In genomic region chr2:52372080-52372479, GRCm38 (mm10) we compare ENCODE assay signal across 13 mouse cellular contexts. TPM values are rescaled to one million over a fixed set of nuclear protein-coding genes. Genes with fewer than 3 reads are reported as not detected.
DNase-seq lines count a peak whose midpoint lies in the region; ATAC-seq and TF ChIP-seq lines count a peak whose summit lies in the region.
"Had no signal": no experiment of that assay in that cellular context is flagged by ENCODE, and none has a peak within 500 bp of the region (broad histone marks: within the 10 kb centered on the region; RNA-seq: fewer than 3 reads in every experiment).

No protein-coding gene starts in this region.

- no peak for DNase-seq in liver, adult 2 months (ENCODE audit: extremely low read depth, low read depth, low spot score)
- no peak for DNase-seq in liver, embryonic 11.5 days (ENCODE audit: low spot score)
- no peak for DNase-seq in lung, postnatal 4 days
- DNase-seq in G1E (ENCODE audit: low spot score) = no peak
- DNase-seq: cerebellum, postnatal 10 days; gastrocnemius, postnatal 14 days; heart, postnatal 36 days had no signal

- no peak for TF ChIP-seq CTCF in liver, adult 2 months (IDR thresholded peaks at IDR 0.05; ENCODE audit: low read depth, low read length)
- TF ChIP-seq CTCF in G1E (IDR thresholded peaks at IDR 0.05; ENCODE audit: low read depth, low read length) = no peak

- peak overlapping the region; percentile 84 for H3K27ac ChIP-seq in liver, adult 2 months (replicated peaks; ENCODE audit: insufficient read depth, low read depth, low read length)
- no peak overlapping the region for H3K27ac ChIP-seq in liver, embryonic 11.5 days (ENCODE audit: low read depth, low read length)
- no peak overlapping the region for H3K27ac ChIP-seq in lung, embryonic 16.5 days (ENCODE audit: low read length)
- H3K27ac ChIP-seq: embryonic facial prominence, embryonic 10.5 days; forebrain, embryonic 15.5 days; heart, embryonic 13.5 days; hindbrain, embryonic 15.5 days had no signal

- 44% methylated on average over 4 of the region's 4 CpGs for WGBS in liver, adult 2 months
- 77% methylated on average over 4 of the region's 4 CpGs for WGBS in liver, embryonic 11.5 days
- WGBS in lung, embryonic 16.5 days = 38% methylated on average over 4 of the region's 4 CpGs

- no peak for ATAC-seq in liver, embryonic 11.5 days (replicated peaks; ENCODE audit: low FRiP score)
- peak; percentile 65 for ATAC-seq in lung, embryonic 16.5 days (ENCODE audit: low read depth)
- peak; percentile 19; the same call in 1 of the 2 replicates for ATAC-seq in G1E (ENCODE audit: extremely low read depth, insufficient number of reproducible peaks, low FRiP score, poor library complexity, severe bottlenecking)
- ATAC-seq: forebrain, embryonic 15.5 days had no signal

- H3K4me3 ChIP-seq in liver, adult 2 months (ENCODE audit: insufficient read depth, low read depth, low read length) = peak overlapping the region; percentile 39
- no peak overlapping the region for H3K4me3 ChIP-seq in liver, embryonic 11.5 days (ENCODE audit: low read depth, low read length)
- H3K4me3 ChIP-seq in lung, embryonic 16.5 days (ENCODE audit: low read length) = no peak overlapping the region
- H3K4me3 ChIP-seq in G1E (ENCODE audit: low read depth, low read length) (no peak overlapping the region), myocyte (no peak overlapping the region)
- H3K4me3 ChIP-seq: embryonic facial prominence, embryonic 10.5 days; forebrain, embryonic 15.5 days; heart, embryonic 13.5 days; hindbrain, embryonic 15.5 days had no signal

- no peaks in the 10 kb centered on the region for H3K79me2 ChIP-seq in liver, adult 2 months (ENCODE audit: control insufficient read depth, insufficient read depth, low read length)
- H3K79me2 ChIP-seq in myocyte (ENCODE audit: control insufficient read depth, insufficient read depth) = no peaks in the 10 kb centered on the region

- TF ChIP-seq POLR2A in liver, adult 2 months (IDR thresholded peaks at IDR 0.05; ENCODE audit: extremely low read depth, insufficient read depth, low read length) = no peak
- no peak for TF ChIP-seq POLR2A in myocyte (IDR thresholded peaks at IDR 0.05; ENCODE audit: insufficient read length, low read depth)

- no peaks in the 10 kb centered on the region for H3K36me3 ChIP-seq in liver, adult 2 months (ENCODE audit: control insufficient read depth, insufficient read depth, low read length)
- H3K36me3 ChIP-seq in liver, embryonic 11.5 days (ENCODE audit: control insufficient read depth, insufficient read depth, low read length) = no peaks in the 10 kb centered on the region
- no peaks in the 10 kb centered on the region for H3K36me3 ChIP-seq in lung, embryonic 16.5 days (ENCODE audit: control insufficient read depth, insufficient read depth, low read length)
- no peaks in the 10 kb centered on the region for H3K36me3 ChIP-seq in G1E (replicated peaks)
- no peaks in the 10 kb centered on the region for H3K36me3 ChIP-seq in myocyte (ENCODE audit: control insufficient read depth, insufficient read depth)
- H3K36me3 ChIP-seq: embryonic facial prominence, embryonic 10.5 days; forebrain, embryonic 15.5 days; heart, embryonic 13.5 days; hindbrain, embryonic 15.5 days had no signal

- no peaks in the 10 kb centered on the region for H3K27me3 ChIP-seq in liver, adult 2 months (ENCODE audit: control insufficient read depth, insufficient read depth, low read length)
- H3K27me3 ChIP-seq in liver, embryonic 11.5 days (replicated peaks; ENCODE audit: control insufficient read depth, insufficient read depth, low read length) = no peaks in the 10 kb centered on the region
- H3K27me3 ChIP-seq in lung, embryonic 16.5 days (ENCODE audit: control insufficient read depth, insufficient read depth, low read depth, low read length) = 0 out of 2 replicates have a peak, but pooled peaks cover 4% of the 10 kb centered on the region
- H3K27me3 ChIP-seq in G1E (ENCODE audit: insufficient read depth, low read length) (peaks cover 14% of the 10 kb centered on the region), myocyte (ENCODE audit: control insufficient read depth, insufficient read depth, insufficient read length) (no peaks in the 10 kb centered on the region)
- H3K27me3 ChIP-seq: forebrain, embryonic 15.5 days; heart, embryonic 13.5 days; hindbrain, embryonic 15.5 days had no signal

- H3K9ac ChIP-seq in liver, adult 2 months (ENCODE audit: low read depth, low read length) = 0 out of 2 replicates have a peak overlapping the region, but pooled peaks have one; percentile 8
- no peak overlapping the region for H3K9ac ChIP-seq in liver, embryonic 11.5 days (ENCODE audit: low read depth, low read length)
- H3K9ac ChIP-seq in lung, embryonic 16.5 days (ENCODE audit: low read length) = no peak overlapping the region
- H3K9ac ChIP-seq: forebrain, embryonic 15.5 days; heart, embryonic 13.5 days; hindbrain, embryonic 15.5 days had no signal

- H3K9me3 ChIP-seq in liver, embryonic 11.5 days (ENCODE audit: control insufficient read depth, low read length) = no peaks in the 10 kb centered on the region
- H3K9me3 ChIP-seq in lung, embryonic 16.5 days (ENCODE audit: control insufficient read depth, low read length) = no peaks in the 10 kb centered on the region
- H3K9me3 ChIP-seq in G1E (replicated peaks) = no peaks in the 10 kb centered on the region
- H3K9me3 ChIP-seq: embryonic facial prominence, embryonic 10.5 days; forebrain, embryonic 15.5 days; heart, embryonic 13.5 days; hindbrain, embryonic 15.5 days had no signal

- no peak overlapping the region for H3K4me2 ChIP-seq in liver, embryonic 11.5 days
- no peak overlapping the region for H3K4me2 ChIP-seq in lung, embryonic 16.5 days (ENCODE audit: low read depth, low read length)
- peak overlapping the region; percentile 36 for H3K4me2 ChIP-seq in myocyte (ENCODE audit: low read depth)
- H3K4me2 ChIP-seq: forebrain, embryonic 15.5 days; heart, embryonic 13.5 days; hindbrain, embryonic 15.5 days had no signal

- no peak overlapping the region for H3ac ChIP-seq in myocyte (ENCODE audit: control insufficient read depth, insufficient read length)

- H3K4me1 ChIP-seq in liver, adult 2 months (ENCODE audit: control insufficient read depth, insufficient read depth, low read length) = peaks cover 23% of the 10 kb centered on the region
- no peaks in the 10 kb centered on the region for H3K4me1 ChIP-seq in liver, embryonic 11.5 days (replicated peaks; ENCODE audit: control insufficient read depth, insufficient read depth, low read length)
- no peaks in the 10 kb centered on the region; the same call in 1 of the 2 replicates for H3K4me1 ChIP-seq in lung, embryonic 16.5 days (replicated peaks; ENCODE audit: control insufficient read depth, insufficient read depth, low read length)
- 0 out of 2 replicates have a peak, but pooled peaks cover 2% of the 10 kb centered on the region for H3K4me1 ChIP-seq in G1E (ENCODE audit: insufficient read depth, low read depth, low read length)
- H3K4me1 ChIP-seq: hindbrain, embryonic 15.5 days had no signal

TF ChIP-seq in myocyte, 11 proteins besides CTCF, POLR2A, EP300 and RAD21:
- TF ChIP-seq POLR2AphosphoS2 (IDR thresholded peaks at IDR 0.05; ENCODE audit: insufficient read length, low read depth) (no peak), E2F4 (IDR thresholded peaks at IDR 0.05; ENCODE audit: insufficient read depth) (no peak), TCF12 (IDR thresholded peaks at IDR 0.05; ENCODE audit: insufficient read depth, poor library complexity, severe bottlenecking) (no peak), TCF3 (IDR thresholded peaks at IDR 0.05; ENCODE audit: insufficient read length, low read depth) (no peak)
TF ChIP-seq in myocyte: peak in this region for 0.

RNA-seq across cellular contexts. Expression of gene Neb, which starts 6.2 kb away (rescaled TPM):
- 18.7 and 22.7 TPM in 2 replicates for total RNA-seq in liver, adult 2 months (2014; rRNA removed)
- polyA plus RNA-seq in liver, adult 2 months (2012; rRNA removed) = 2.8 and 5.6 TPM in 2 replicates
- polyA plus RNA-seq in liver, embryonic 11.5 days (2014; fragmentation: Nextera tagmentation; extraction: Ambion mirVana) = 0.90 and 1.2 TPM in 2 replicates
- polyA plus RNA-seq in lung, embryonic 16.5 days (2015; fragmentation: Nextera tagmentation; extraction: Ambion mirVana) = 5.8 and 16.8 TPM in 2 replicates
- total RNA-seq in G1E (2014; fragmentation: Nextera tagmentation) (0.75 and 2.6 TPM in 2 replicates), G1E (2017) (0.58 and 1.2 TPM in 2 replicates)
- polyA plus RNA-seq in G1E (2012) (0.01 and 0.05 TPM in 2 replicates), myocyte (2012; fragmentation: generic; extraction: Trizol) (60.8 TPM)

RNA-seq across cellular contexts. Expression of gene Arl5a, which starts 52.6 kb away (rescaled TPM):
- total RNA-seq in liver, adult 2 months (2014; rRNA removed) = 76.1 and 85.9 TPM in 2 replicates
- polyA plus RNA-seq in liver, adult 2 months (2012; rRNA removed) = 18.3 and 22.3 TPM in 2 replicates
- 71.8 and 86.2 TPM in 2 replicates for polyA plus RNA-seq in liver, embryonic 11.5 days (2014; fragmentation: Nextera tagmentation; extraction: Ambion mirVana)
- polyA plus RNA-seq in lung, embryonic 16.5 days (2015; fragmentation: Nextera tagmentation; extraction: Ambion mirVana) = 27.5 and 36.5 TPM in 2 replicates
- 32.1 and 45.9 TPM in 2 replicates for total RNA-seq in G1E (2014; fragmentation: Nextera tagmentation)
- 36.6 and 40.3 TPM in 2 replicates for total RNA-seq in G1E (2017)
- 5.4 and 6.4 TPM in 2 replicates for polyA plus RNA-seq in G1E (2012)
- polyA plus RNA-seq in myocyte (2012; fragmentation: generic; extraction: Trizol) = 14.6 TPM
